Mouse (Mus musculus) G1E (cell line): ENCODE data around the gene Mgat4b.

Source experiments
- CTCF ChIP-seq: IDR thresholded peaks from 2 replicates; pipeline ENCODE4 v1.5.1; 2012; ENCODE audit warnings: low read depth, low read length, inconsistent platforms, mixed read lengths
- GATA1 ChIP-seq: IDR thresholded peaks from 2 replicates; pipeline ENCODE4 v1.6.1; 2012; ENCODE audit warnings: borderline replicate concordance, low read length, inconsistent platforms, mixed read lengths
- GATA2 ChIP-seq: IDR thresholded peaks from 2 replicates; pipeline ENCODE4 v1.6.1; 2012; ENCODE audit warnings: low read depth, low read length, inconsistent platforms, borderline replicate concordance
- POLR2AphosphoS5 ChIP-seq: IDR thresholded peaks from 2 replicates; pipeline ENCODE4 v1.6.1; 2012; ENCODE audit warnings: low read depth, low read length, inconsistent platforms; ENCODE audit not compliant: insufficient replicate concordance

DNA sequence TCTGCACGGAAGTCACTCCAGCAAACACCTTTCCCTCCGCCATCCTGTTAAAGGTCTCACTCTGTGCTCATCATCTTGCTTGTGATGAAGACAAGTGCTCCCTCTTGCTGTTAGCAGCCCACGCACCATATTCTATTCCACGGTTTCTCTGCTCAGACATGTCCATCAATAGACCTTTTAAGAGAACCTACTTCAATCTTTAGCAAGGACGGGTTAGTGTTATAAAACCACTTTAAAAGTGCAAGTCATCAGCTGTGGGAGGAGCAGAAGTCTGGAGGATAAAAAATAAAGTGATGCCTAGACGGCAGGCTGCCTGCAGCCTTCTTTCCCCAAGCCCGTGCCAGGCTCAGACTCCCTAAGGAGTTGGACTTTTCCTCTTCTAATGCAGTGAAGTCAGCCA lies 45.9 kb downstream of the Mgat4b start:
- TF ChIP-seq GATA1 (no peak), CTCF (no peak), GATA2 (no peak), POLR2AphosphoS5 (no peak)
